Mouse (Mus musculus): Measurements from ENCODE around the gene Naa40. TPM values are rescaled to one million over a fixed set of nuclear protein-coding genes. Genes with fewer than 3 reads are reported as not detected.

Naa40 gene
- polyA plus RNA-seq, 1 experiment from 2014 or later = 63.9 TPM

- DNase-seq (ENCODE audit: low spot score) = peak; percentile 96
Measured at GRCm38 (mm10) chr19:7217162-7217925, 23.6 kb downstream of the Naa40 start, which contains the start of gene Cox8a. Gene Cox8a (minus strand): TSS chr19:7217616.

GRCm38 (mm10) chr19:7214484-7214883 is 26.5 kb downstream of the Naa40 start:
- DNase-seq (ENCODE audit: low spot score) = no peak

GRCm38 (mm10) chr19:7213010-7213409 is 28.0 kb downstream of the Naa40 start:
- DNase-seq (ENCODE audit: low spot score) = no peak

- no peak for DNase-seq (ENCODE audit: low spot score)
Measured at GRCm38 (mm10) chr19:7212216-7212615, 28.8 kb downstream of the Naa40 start.

GRCm38 (mm10) chr19:7209907-7210646 is 30.9 kb downstream of the Naa40 start:
- DNase-seq (ENCODE audit: low spot score) = no peak

- DNase-seq (ENCODE audit: low spot score) = peak; percentile 93
Measured at GRCm38 (mm10) chr19:7205753-7206736, 34.9 kb downstream of the Naa40 start, which contains the start of gene Otub1. Gene Otub1 (minus strand): TSS chr19:7206316.

- DNase-seq (ENCODE audit: low spot score) = no peak
Measured at GRCm38 (mm10) chr19:7205326-7205725, 35.7 kb downstream of the Naa40 start.

GRCm38 (mm10) chr19:7204898-7205297 is 36.1 kb downstream of the Naa40 start:
- DNase-seq (ENCODE audit: low spot score) = no peak

- no peak for DNase-seq (ENCODE audit: low spot score)
Measured at GRCm38 (mm10) chr19:7200427-7200826, 40.6 kb downstream of the Naa40 start.

- no peak for DNase-seq (ENCODE audit: low spot score)
Measured at GRCm38 (mm10) chr19:7199089-7199488, 41.9 kb downstream of the Naa40 start.

GRCm38 (mm10) chr19:7197445-7197844 is 43.5 kb downstream of the Naa40 start:
- DNase-seq (ENCODE audit: low spot score) = no peak

- DNase-seq (ENCODE audit: low spot score) = no peak
Measured at GRCm38 (mm10) chr19:7196741-7197270, 44.2 kb downstream of the Naa40 start.

GRCm38 (mm10) chr19:7195900-7196728 is 44.9 kb downstream of the Naa40 start:
- no peak for DNase-seq (ENCODE audit: low spot score)

- DNase-seq (ENCODE audit: low spot score) = no peak
Measured at GRCm38 (mm10) chr19:7192561-7192967, 48.4 kb downstream of the Naa40 start.

GRCm38 (mm10) chr19:7191639-7192038 is 49.3 kb downstream of the Naa40 start:
- no peak for DNase-seq (ENCODE audit: low spot score)

GRCm38 (mm10) chr19:7190986-7191385 is 50.0 kb downstream of the Naa40 start:
- no peak for DNase-seq (ENCODE audit: low spot score)

GRCm38 (mm10) chr19:7189026-7189425 is 52.0 kb downstream of the Naa40 start:
- DNase-seq (ENCODE audit: low spot score) = no peak

GRCm38 (mm10) chr19:7187157-7187556 is 53.8 kb downstream of the Naa40 start:
- no peak for DNase-seq (ENCODE audit: low spot score)

- no peak for DNase-seq (ENCODE audit: low spot score)
Measured at GRCm38 (mm10) chr19:7185715-7186291, 55.2 kb downstream of the Naa40 start.

GRCm38 (mm10) chr19:7185059-7185458 is 55.9 kb downstream of the Naa40 start:
- no peak for DNase-seq (ENCODE audit: low spot score)
